In genomic region chr8:13665538-13665937, GRCm38 (mm10) we compare ENCODE assay signal across 26 mouse cellular contexts. TPM values are rescaled to one million over a fixed set of nuclear protein-coding genes. Genes with fewer than 3 reads are reported as not detected.
A peak's percentile ranks its signal among the peaks of the same experiment; 100 is the strongest.
DNase-seq lines count a peak whose midpoint lies in the region; ATAC-seq and TF ChIP-seq lines count a peak whose summit lies in the region.
"Had no signal": no experiment of that assay in that cellular context is flagged by ENCODE, and none has a peak within 500 bp of the region (broad histone marks: within the 10 kb centered on the region; RNA-seq: fewer than 3 reads in every experiment).

No protein-coding gene starts in this region.

- no peak for TF ChIP-seq POLR2A in heart, adult 2 months (IDR thresholded peaks at IDR 0.05; ENCODE audit: insufficient read depth, low read depth, low read length)

- WGBS in heart, adult 2 months, result 68% methylated on average over 4 of the region's 4 CpGs
- 72% methylated on average over 4 of the region's 4 CpGs for WGBS in heart, embryonic 15.5 days
- WGBS in macrophage (ENCODE audit: missing documents), result 100% methylated on average over 4 of the region's 4 CpGs

- peak overlapping the region; percentile 65 for H3K27ac ChIP-seq in heart, adult 2 months
- peak overlapping the region; percentile 64 for H3K27ac ChIP-seq in heart, embryonic 15.5 days
- H3K27ac ChIP-seq in macrophage, result peak overlapping the region; percentile 57
- H3K27ac ChIP-seq: forebrain, embryonic 13.5 days; hindbrain, embryonic 14.5 days; liver, embryonic 15.5 days; lung, embryonic 15.5 days; midbrain, embryonic 12.5 days had no signal

- H3K4me2 ChIP-seq in heart, embryonic 15.5 days, result 0 out of 2 replicates have a peak overlapping the region, but pooled peaks have one; percentile 6
- H3K4me2 ChIP-seq: forebrain, embryonic 13.5 days; hindbrain, embryonic 14.5 days; limb, embryonic 15.5 days; liver, embryonic 15.5 days; lung, embryonic 15.5 days; midbrain, embryonic 12.5 days had no signal

- no peak for ATAC-seq in heart, embryonic 15.5 days (replicated peaks; ENCODE audit: insufficient number of reproducible peaks, insufficient read depth, low FRiP score, low read depth)
- ATAC-seq: forebrain, embryonic 13.5 days; inflammation-experienced regulatory T-cells, adult 6 months; Patski had no signal

- peaks cover 41% of the 10 kb centered on the region for H3K4me1 ChIP-seq in heart, adult 2 months (ENCODE audit: control insufficient read depth, insufficient read depth, low read length)
- peaks cover 63% of the 10 kb centered on the region for H3K4me1 ChIP-seq in heart, embryonic 15.5 days (replicated peaks)
- H3K4me1 ChIP-seq: forebrain, embryonic 13.5 days had no signal

- H3K4me3 ChIP-seq in heart, adult 2 months, result no peak overlapping the region
- H3K4me3 ChIP-seq in heart, embryonic 15.5 days, result no peak overlapping the region
- H3K4me3 ChIP-seq in macrophage (ENCODE audit: inconsistent target), result no peak overlapping the region
- H3K4me3 ChIP-seq: forebrain, embryonic 13.5 days; limb, embryonic 15.5 days; liver, embryonic 15.5 days; lung, embryonic 15.5 days; midbrain, embryonic 12.5 days had no signal

- H3K9ac ChIP-seq in heart, adult 2 months (ENCODE audit: low read depth, low read length), result no peak overlapping the region
- no peak overlapping the region for H3K9ac ChIP-seq in heart, embryonic 15.5 days
- H3K9ac ChIP-seq: forebrain, embryonic 13.5 days; hindbrain, embryonic 14.5 days; limb, embryonic 15.5 days; liver, embryonic 15.5 days; lung, embryonic 15.5 days; midbrain, embryonic 12.5 days had no signal

- TF ChIP-seq EP300 in heart, adult 2 months (IDR thresholded peaks at IDR 0.05; ENCODE audit: insufficient read depth, low read depth, low read length), result no peak

- H3K79me2 ChIP-seq in heart, adult 2 months (replicated peaks; ENCODE audit: control insufficient read depth, insufficient read depth, low read length), result peaks cover 4% of the 10 kb centered on the region
- peaks cover 100% of the 10 kb centered on the region for H3K79me2 ChIP-seq in macrophage (ENCODE audit: inconsistent target)

- H3K36me3 ChIP-seq in heart, adult 2 months (ENCODE audit: control insufficient read depth, insufficient read depth, low read length), result no peaks in the 10 kb centered on the region; the same call in 1 of the 2 replicates
- H3K36me3 ChIP-seq in heart, embryonic 15.5 days, result no peaks in the 10 kb centered on the region
- peaks cover 26% of the 10 kb centered on the region; the same call in 1 of the 2 replicates for H3K36me3 ChIP-seq in macrophage (ENCODE audit: inconsistent target)
- H3K36me3 ChIP-seq: G1E; limb, embryonic 15.5 days; liver, embryonic 15.5 days; lung, embryonic 15.5 days; midbrain, embryonic 12.5 days had no signal

- no peaks in the 10 kb centered on the region for H3K27me3 ChIP-seq in heart, adult 2 months (ENCODE audit: control insufficient read depth, insufficient read depth, low read length)
- H3K27me3 ChIP-seq in heart, embryonic 15.5 days, result no peaks in the 10 kb centered on the region
- H3K27me3 ChIP-seq: CH12.LX; forebrain, embryonic 13.5 days; limb, embryonic 15.5 days; liver, embryonic 15.5 days; lung, embryonic 15.5 days; midbrain, embryonic 12.5 days; Patski had no signal

- TF ChIP-seq CTCF in heart, adult 2 months (IDR thresholded peaks at IDR 0.05), result no peak

- DNase-seq in heart, adult 2 months, result no peak
- no peak for DNase-seq in heart, adult 8-10 months (ENCODE audit: low spot score)
- DNase-seq in heart, postnatal 36 days, result no peak
- DNase-seq in adrenal gland, postnatal 14 days, result peak; percentile 67
- no peak for DNase-seq in right cerebral cortex, adult 18-20 months
- DNase-seq: B cell, adult 2 months; cerebellum, adult 9-10 months; kidney, adult 2 months; kidney, postnatal 10 days; left cerebral cortex, postnatal 4 days had no signal

- intact Hi-C loops in heart, adult 2 months (cut with DNase I), result no loop called here
- intact Hi-C loops in heart, postnatal 36 days (cut with DNase I), result no loop called here

- H3K9me3 ChIP-seq in heart, embryonic 15.5 days (replicated peaks), result no peaks in the 10 kb centered on the region
- H3K9me3 ChIP-seq: forebrain, embryonic 13.5 days; G1E; limb, embryonic 15.5 days; liver, embryonic 15.5 days; lung, embryonic 15.5 days; midbrain, embryonic 12.5 days had no signal

RNA-seq across cellular contexts. Expression of gene Rasa3, which starts 11.9 kb away (rescaled TPM):
- 10 to 100 TPM; 14.6 to 16.9 TPM for total RNA-seq in heart, adult 2 months (2021)
- polyA plus RNA-seq in heart, adult 2 months (2012; rRNA removed), result 16.5 and 16.8 TPM in 2 replicates
- total RNA-seq in heart, adult 8-10 months (2022), result 10 to 100 TPM; 13.2 to 16.2 (median 13.9) TPM
- 19.0 and 28.5 TPM in 2 replicates for polyA plus RNA-seq in heart, embryonic 15.5 days (2015; fragmentation: Nextera tagmentation; extraction: Ambion mirVana)
- total RNA-seq in heart, postnatal 36 days (2021), result 10 to 100 TPM; 18.0 to 21.1 TPM
- total RNA-seq in adrenal gland, postnatal 14 days (2021), result 29.4 and 39.3 TPM in 2 replicates
- total RNA-seq in macrophage (2018; cell fraction: chromatin; rRNA removed), result 100 to 1,000 TPM in 19 of 26 experiments, 10 to 100 TPM in 7; 24.5 to 267 (median 142) TPM
- total RNA-seq in macrophage (2018; cell fraction: cytosol; rRNA removed), result 100 to 1,000 TPM in 7 of 26 experiments, 10 to 100 TPM in 19; 56.4 to 109 (median 82.5) TPM
- 100 to 1,000 TPM in 12 of 26 experiments, 10 to 100 TPM in 14; 30.1 to 198 (median 99.8) TPM for total RNA-seq in macrophage (2018; cell fraction: nucleus; rRNA removed)
- 72.6 to 95.1 TPM (median 88.3 TPM) in 3 replicates for polyA plus RNA-seq in macrophage (2018)

RNA-seq across cellular contexts. Expression of gene Cfap97d2, which starts 40.2 kb away (rescaled TPM):
- under 1 TPM in 1 of 2 experiments, not detected in 1; 0.52 TPM for total RNA-seq in heart, adult 2 months (2021)
- 0.49 TPM in 1 of 2 replicates, not detected in the other for polyA plus RNA-seq in heart, adult 2 months (2012; rRNA removed)
- not detected for total RNA-seq in heart, adult 8-10 months (2022)
- polyA plus RNA-seq in heart, embryonic 15.5 days (2015; fragmentation: Nextera tagmentation; extraction: Ambion mirVana), result not detected in 2 replicates
- total RNA-seq in heart, postnatal 36 days (2021), result not detected
- total RNA-seq in adrenal gland, postnatal 14 days (2021), result not detected in 2 replicates
- not detected for total RNA-seq in macrophage (2018; cell fraction: chromatin; rRNA removed)
- not detected for total RNA-seq in macrophage (2018; cell fraction: cytosol; rRNA removed)
- not detected for total RNA-seq in macrophage (2018; cell fraction: nucleus; rRNA removed)
- polyA plus RNA-seq in macrophage (2018), result not detected in 3 replicates
- total RNA-seq: CH12.LX; gastrocnemius, adult 18-20 months; neutrophil, adult 5-6 weeks had no signal
- polyA plus RNA-seq: G1E; inflammation-experienced regulatory T-cells, adult 6 months; kidney, adult 2 months; limb, embryonic 15.5 days; liver, embryonic 15.5 days; Patski; small intestine, adult 2 months; thymus, postnatal 0 days had no signal
